Mouse (Mus musculus): ENCODE measurements around the gene Adam6b. TPM values are rescaled to one million over a fixed set of nuclear protein-coding genes. Genes with fewer than 3 reads are reported as not detected.
"Not testable (repeated sequence)": the region's sequence is repeated elsewhere in the genome, so short reads cannot be mapped to it uniquely, and the experiment has no call there.

The Adam6b gene
- polyA plus RNA-seq (2015; fragmentation: Nextera tagmentation; extraction: Ambion mirVana) = not detected in 2 replicates

GRCm38 (mm10) chr12:113489211-113489610, at the start of gene Adam6b:
TSS of gene Adam6b (plus strand) at chr12:113489511.
- H3K9me3 ChIP-seq; H3K4me2 ChIP-seq; H3K4me3 ChIP-seq; H3K9ac ChIP-seq; ATAC-seq (ENCODE audit: insufficient number of reproducible peaks, insufficient read depth, low FRiP score, low TSS enrichment, low read depth); H3K36me3 ChIP-seq; H3K27me3 ChIP-seq; H3K4me1 ChIP-seq; H3K27ac ChIP-seq: not testable (repeated sequence)
- 91% methylated on average over 1 of the region's 1 CpGs for WGBS

- Histone ChIP-seq H3K4me2 (no peak overlapping the region), H3K36me3 (no peaks in the 10 kb centered on the region), H3K9me3 (no peaks in the 10 kb centered on the region), H3K4me1 (no peaks in the 10 kb centered on the region), H3K27me3 (no peaks in the 10 kb centered on the region), H3K4me3 (no peak overlapping the region), H3K9ac (no peak overlapping the region), H3K27ac (no peak overlapping the region)
- WGBS = 80% methylated on average over 1 of the region's 1 CpGs
- ATAC-seq (ENCODE audit: insufficient number of reproducible peaks, insufficient read depth, low FRiP score, low TSS enrichment, low read depth) = no peak
These were observed 43.2 kb upstream of the Adam6b start for GRCm38 (mm10) chr12:113446061-113446460.

GRCm38 (mm10) chr12:113476164-113476563, 13.1 kb upstream of the Adam6b start:
- WGBS = 74% methylated on average over 2 of the region's 2 CpGs
- Histone ChIP-seq H3K27ac (no peak overlapping the region), H3K9ac (no peak overlapping the region), H3K36me3 (no peaks in the 10 kb centered on the region), H3K4me1 (no peaks in the 10 kb centered on the region), H3K4me3 (no peak overlapping the region), H3K27me3 (no peaks in the 10 kb centered on the region), H3K9me3 (no peaks in the 10 kb centered on the region), H3K4me2 (no peak overlapping the region)
- no peak for ATAC-seq (ENCODE audit: insufficient number of reproducible peaks, insufficient read depth, low FRiP score, low TSS enrichment, low read depth)

- H3K36me3 ChIP-seq = no peaks in the 10 kb centered on the region
- H3K9me3 ChIP-seq = no peaks in the 10 kb centered on the region
- H3K4me2 ChIP-seq = no peak overlapping the region
- 79% methylated on average over 2 of the region's 2 CpGs for WGBS
- no peaks in the 10 kb centered on the region for H3K27me3 ChIP-seq
- H3K4me1 ChIP-seq = no peaks in the 10 kb centered on the region
- no peak overlapping the region for H3K9ac ChIP-seq
- no peak for ATAC-seq (ENCODE audit: insufficient number of reproducible peaks, insufficient read depth, low FRiP score, low TSS enrichment, low read depth)
- no peak overlapping the region for H3K27ac ChIP-seq
- H3K4me3 ChIP-seq = no peak overlapping the region
These were observed 7.2 kb upstream of the Adam6b start for GRCm38 (mm10) chr12:113482147-113482546.

- Histone ChIP-seq H3K27me3 (no peaks in the 10 kb centered on the region), H3K36me3 (no peaks in the 10 kb centered on the region), H3K9me3 (no peaks in the 10 kb centered on the region), H3K9ac (no peak overlapping the region), H3K4me2 (no peak overlapping the region), H3K4me3 (no peak overlapping the region), H3K27ac (no peak overlapping the region), H3K4me1 (no peaks in the 10 kb centered on the region)
- 45% methylated on average over 4 of the region's 4 CpGs for WGBS
- ATAC-seq (ENCODE audit: insufficient number of reproducible peaks, insufficient read depth, low FRiP score, low TSS enrichment, low read depth) = no peak
These were observed 6.5 kb upstream of the Adam6b start for GRCm38 (mm10) chr12:113482661-113483389.

GRCm38 (mm10) chr12:113483492-113484162, 5.7 kb upstream of the Adam6b start:
- H3K4me2 ChIP-seq = no peak overlapping the region
- no peaks in the 10 kb centered on the region for H3K27me3 ChIP-seq
- no peak overlapping the region for H3K27ac ChIP-seq
- no peak overlapping the region for H3K9ac ChIP-seq
- no peak overlapping the region for H3K4me3 ChIP-seq
- WGBS = 81% methylated on average over 2 of the region's 2 CpGs
- no peaks in the 10 kb centered on the region for H3K9me3 ChIP-seq
- no peak for ATAC-seq (ENCODE audit: insufficient number of reproducible peaks, insufficient read depth, low FRiP score, low TSS enrichment, low read depth)
- H3K36me3 ChIP-seq = no peaks in the 10 kb centered on the region
- H3K4me1 ChIP-seq = no peaks in the 10 kb centered on the region

- Histone ChIP-seq H3K27ac (no peak overlapping the region), H3K4me3 (no peak overlapping the region), H3K4me2 (no peak overlapping the region), H3K27me3 (no peaks in the 10 kb centered on the region), H3K9me3 (no peaks in the 10 kb centered on the region), H3K4me1 (no peaks in the 10 kb centered on the region), H3K9ac (no peak overlapping the region), H3K36me3 (no peaks in the 10 kb centered on the region)
- 27% methylated on average over 2 of the region's 2 CpGs for WGBS
- no peak for ATAC-seq (ENCODE audit: insufficient number of reproducible peaks, insufficient read depth, low FRiP score, low TSS enrichment, low read depth)
These were observed 4.3 kb upstream of the Adam6b start for GRCm38 (mm10) chr12:113484971-113485485.

GRCm38 (mm10) chr12:113487693-113488092, 1.6 kb upstream of the Adam6b start:
- not testable (repeated sequence) for H3K27me3 ChIP-seq; H3K4me1 ChIP-seq; H3K4me3 ChIP-seq; H3K9ac ChIP-seq; H3K4me2 ChIP-seq; H3K27ac ChIP-seq; H3K36me3 ChIP-seq; H3K9me3 ChIP-seq; ATAC-seq (ENCODE audit: insufficient number of reproducible peaks, insufficient read depth, low FRiP score, low TSS enrichment, low read depth)

- 65% methylated on average over 2 of the region's 2 CpGs for WGBS
- Histone ChIP-seq H3K36me3 (no peaks in the 10 kb centered on the region), H3K9ac (no peak overlapping the region), H3K27me3 (no peaks in the 10 kb centered on the region), H3K4me1 (no peaks in the 10 kb centered on the region), H3K27ac (no peak overlapping the region), H3K4me2 (no peak overlapping the region), H3K9me3 (peaks cover 16% of the 10 kb centered on the region; the same call in 1 of the 2 replicates), H3K4me3 (no peak overlapping the region)
- no peak for ATAC-seq (ENCODE audit: insufficient number of reproducible peaks, insufficient read depth, low FRiP score, low TSS enrichment, low read depth)
These were observed 36.6 kb downstream of the Adam6b start for GRCm38 (mm10) chr12:113525901-113526300.

Other genes starting within 250 kb of the Adam6b start
- not detected in 2 replicates for gene Adam6a, start 54.4 kb downstream of the Adam6b start, polyA plus RNA-seq (2015; fragmentation: Nextera tagmentation; extraction: Ambion mirVana)

Measured in embryonic facial prominence, embryonic 13.5 days (tissue).